Mouse (Mus musculus): ENCODE measurements around the gene Fcrla.

DNA sequence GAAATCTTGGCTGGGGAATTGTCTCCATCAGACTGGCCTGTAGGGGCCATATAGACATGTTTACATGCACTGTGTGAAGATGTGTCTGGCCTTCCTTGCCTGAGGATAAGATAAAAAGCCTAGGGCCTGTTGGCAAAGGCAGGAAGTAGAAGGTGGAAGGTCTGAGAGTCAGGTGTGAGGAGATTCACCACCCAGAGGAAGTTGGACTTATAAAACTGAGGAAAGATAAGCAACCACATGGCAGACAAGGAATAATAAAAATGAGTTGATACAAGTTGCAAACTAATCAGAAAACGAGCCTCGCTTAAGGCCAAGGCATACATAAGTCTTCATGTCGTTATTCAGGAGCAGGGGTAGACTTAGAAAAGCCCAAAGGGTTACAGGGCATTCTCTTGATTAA, 51.7 kb downstream of the Fcrla start:
- no peak for TF ChIP-seq POLR2A (IDR thresholded peaks at IDR 0.05; ENCODE audit: control insufficient read depth, extremely low read depth, insufficient read depth, low read length, poor library complexity)
- TF ChIP-seq CTCF (IDR thresholded peaks at IDR 0.05; ENCODE audit: borderline replicate concordance, control insufficient read depth, extremely low read depth, insufficient read depth, low read length, poor library complexity) = no peak
